ENCODE assay signal across 8 mouse cellular contexts in the genomic region with DNA sequence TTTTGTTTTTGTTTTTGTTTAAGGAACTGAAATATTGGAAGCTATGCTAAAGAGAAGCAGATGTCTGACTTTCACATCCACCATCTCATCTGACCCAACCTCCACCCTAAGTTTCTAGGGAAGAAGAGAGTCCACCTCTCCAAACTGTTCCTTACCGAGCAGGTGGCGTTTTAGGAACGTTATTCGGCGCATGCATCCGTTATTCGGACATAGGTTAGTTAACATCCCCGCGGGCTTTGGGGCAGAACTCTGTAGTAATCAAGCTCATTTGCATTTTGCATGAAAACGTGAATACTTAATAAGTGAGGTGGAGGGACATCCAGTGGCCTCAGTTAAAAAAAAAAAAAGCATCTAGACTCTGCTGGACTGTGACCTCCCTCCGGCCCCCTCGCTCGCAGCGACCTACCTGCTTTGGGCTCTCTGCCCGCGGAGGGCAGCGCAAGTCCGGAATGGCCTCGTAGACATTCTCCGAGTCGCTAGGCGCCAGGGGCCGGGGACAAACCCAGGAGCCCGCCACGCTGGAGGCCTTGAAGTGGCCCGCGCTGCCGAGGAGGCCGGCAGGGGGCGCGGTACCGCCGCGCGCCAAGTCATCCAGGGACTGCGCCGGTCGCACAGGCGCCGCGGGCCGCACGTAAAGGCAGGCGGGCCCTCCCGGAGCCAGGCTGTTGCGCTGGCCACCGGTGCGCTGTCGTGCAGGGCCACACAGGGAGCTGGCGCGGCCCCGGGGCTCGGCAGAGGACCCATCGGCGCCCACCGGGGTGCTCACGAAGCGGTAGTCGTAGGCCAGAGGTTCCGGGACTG. TPM values are rescaled to one million over a fixed set of nuclear protein-coding genes. Genes with fewer than 3 reads are reported as not detected.
DNase-seq lines count a peak whose midpoint lies in the region; ATAC-seq lines count a peak whose summit lies in the region.

No protein-coding gene starts in this region.

- H3K36me3 ChIP-seq in embryonic facial prominence, embryonic 13.5 days = no peaks in the 10 kb centered on the region; the same call in 1 of the 2 replicates
- H3K36me3 ChIP-seq in heart, embryonic 11.5 days (ENCODE audit: control insufficient read depth, insufficient read depth, low read length) = no peaks in the 10 kb centered on the region
- H3K36me3 ChIP-seq in kidney, embryonic 15.5 days = no peaks in the 10 kb centered on the region
- no peaks in the 10 kb centered on the region for H3K36me3 ChIP-seq in liver, embryonic 12.5 days
- H3K36me3 ChIP-seq in splenic B cell, adult 2 months (ENCODE audit: control insufficient read depth, insufficient read depth, low read length, poor library complexity, severe bottlenecking) = no peaks in the 10 kb centered on the region

- peak overlapping the region; percentile 78 for H3K4me2 ChIP-seq in embryonic facial prominence, embryonic 13.5 days
- H3K4me2 ChIP-seq in heart, embryonic 11.5 days = peak overlapping the region; percentile 93
- peak overlapping the region; percentile 73 for H3K4me2 ChIP-seq in kidney, embryonic 15.5 days
- H3K4me2 ChIP-seq in liver, embryonic 12.5 days = peak overlapping the region; percentile 84

- peak; percentile 95 for DNase-seq in A20 (ENCODE audit: low read depth, low spot score)
- DNase-seq in adrenal gland, postnatal 4 days (ENCODE audit: low spot score in 2 of 2) = peak; percentile 65 to 73
- peak; percentile 77 to 85 for DNase-seq in natural killer cell, adult 2 months (ENCODE audit: low spot score in 2 of 2)
- peak; percentile 89 for DNase-seq in splenic B cell, adult 2 months (ENCODE audit: low read depth, low spot score)

- H3K9me3 ChIP-seq in embryonic facial prominence, embryonic 13.5 days = no peaks in the 10 kb centered on the region
- no peaks in the 10 kb centered on the region for H3K9me3 ChIP-seq in heart, embryonic 11.5 days (replicated peaks; ENCODE audit: control insufficient read depth, low read length)
- H3K9me3 ChIP-seq in kidney, embryonic 15.5 days (replicated peaks) = no peaks in the 10 kb centered on the region
- no peaks in the 10 kb centered on the region for H3K9me3 ChIP-seq in liver, embryonic 12.5 days (replicated peaks)

- WGBS in embryonic facial prominence, embryonic 13.5 days = 1% methylated on average over 60 of the region's 60 CpGs
- WGBS in heart, embryonic 11.5 days (ENCODE audit: insufficient replicate concordance) = 2% methylated on average over 58 of the region's 60 CpGs
- WGBS in kidney, embryonic 15.5 days = 1% methylated on average over 60 of the region's 60 CpGs
- 3% methylated on average over 58 of the region's 60 CpGs for WGBS in liver, embryonic 12.5 days (ENCODE audit: insufficient replicate concordance)

- ATAC-seq in embryonic facial prominence, embryonic 13.5 days (ENCODE audit: insufficient number of reproducible peaks, insufficient read depth, low FRiP score, low TSS enrichment, low read depth) = peak; percentile 28; the same call in 1 of the 2 replicates
- 0 out of 2 replicates have a peak, but pooled peaks have one; percentile 25 for ATAC-seq in heart, embryonic 11.5 days (replicated peaks; ENCODE audit: insufficient number of reproducible peaks, low FRiP score, low TSS enrichment)
- ATAC-seq in kidney, embryonic 15.5 days (replicated peaks; ENCODE audit: low FRiP score) = peak; percentile 40
- ATAC-seq in liver, embryonic 12.5 days = peak; percentile 60

- peaks cover 90% of the 10 kb centered on the region for H3K27me3 ChIP-seq in embryonic facial prominence, embryonic 13.5 days
- peaks cover 71% of the 10 kb centered on the region for H3K27me3 ChIP-seq in heart, embryonic 11.5 days (ENCODE audit: control insufficient read depth, insufficient read depth, low read length)
- H3K27me3 ChIP-seq in kidney, embryonic 15.5 days = peaks cover 42% of the 10 kb centered on the region
- H3K27me3 ChIP-seq in liver, embryonic 12.5 days (replicated peaks) = peaks cover 88% of the 10 kb centered on the region
- no peaks in the 10 kb centered on the region for H3K27me3 ChIP-seq in splenic B cell, adult 2 months (ENCODE audit: control insufficient read depth, insufficient read depth, low read length, poor library complexity, severe bottlenecking)

- peak overlapping the region; percentile 48; the same call in 1 of the 2 replicates for H3K27ac ChIP-seq in embryonic facial prominence, embryonic 13.5 days
- H3K27ac ChIP-seq in heart, embryonic 11.5 days (ENCODE audit: low read depth, low read length) = no peak overlapping the region
- H3K27ac ChIP-seq in kidney, embryonic 15.5 days = peak overlapping the region; percentile 20
- H3K27ac ChIP-seq in liver, embryonic 12.5 days = no peak overlapping the region

- H3K4me3 ChIP-seq in embryonic facial prominence, embryonic 13.5 days = peak overlapping the region; percentile 55
- H3K4me3 ChIP-seq in heart, embryonic 11.5 days (ENCODE audit: low read depth, low read length) = peak overlapping the region; percentile 55
- peak overlapping the region; percentile 47 for H3K4me3 ChIP-seq in kidney, embryonic 15.5 days (replicated peaks)
- peak overlapping the region; percentile 59 for H3K4me3 ChIP-seq in liver, embryonic 12.5 days

- H3K4me1 ChIP-seq in embryonic facial prominence, embryonic 13.5 days = peaks cover 65% of the 10 kb centered on the region
- H3K4me1 ChIP-seq in heart, embryonic 11.5 days (ENCODE audit: control insufficient read depth, insufficient read depth, low read length) = peaks cover 33% of the 10 kb centered on the region
- H3K4me1 ChIP-seq in kidney, embryonic 15.5 days = peaks cover 94% of the 10 kb centered on the region
- H3K4me1 ChIP-seq in liver, embryonic 12.5 days = peaks cover 52% of the 10 kb centered on the region

- peak overlapping the region; percentile 69 for H3K9ac ChIP-seq in embryonic facial prominence, embryonic 13.5 days
- peak overlapping the region; percentile 70 for H3K9ac ChIP-seq in heart, embryonic 11.5 days (ENCODE audit: low read depth, low read length)
- H3K9ac ChIP-seq in kidney, embryonic 15.5 days = peak overlapping the region; percentile 53
- H3K9ac ChIP-seq in liver, embryonic 12.5 days = peak overlapping the region; percentile 60

RNA-seq across cellular contexts. Expression of a gene that starts 3.5 kb away (rescaled TPM):
- 10 to 100 TPM; 21.0 to 22.3 TPM for total RNA-seq in adrenal gland, postnatal 4 days (2021)
- polyA plus RNA-seq in embryonic facial prominence, embryonic 13.5 days (2015; fragmentation: Nextera tagmentation; extraction: Ambion mirVana) = 6.8 and 7.2 TPM in 2 replicates
- polyA plus RNA-seq in heart, embryonic 11.5 days (2014; fragmentation: Nextera tagmentation; extraction: Ambion mirVana) = 3.4 and 4.4 TPM in 2 replicates
- 15.8 and 17.2 TPM in 2 replicates for polyA plus RNA-seq in kidney, embryonic 15.5 days (2015; fragmentation: Nextera tagmentation; extraction: Ambion mirVana)
- 2.7 and 4.0 TPM in 2 replicates for polyA plus RNA-seq in liver, embryonic 12.5 days (2016; fragmentation: Nextera tagmentation; extraction: Ambion mirVana)

RNA-seq across cellular contexts. Expression of a gene that starts 52.4 kb away (rescaled TPM):
- 10 to 100 TPM; 18.0 TPM for total RNA-seq in adrenal gland, postnatal 4 days (2021)
- 7.2 and 7.6 TPM in 2 replicates for polyA plus RNA-seq in embryonic facial prominence, embryonic 13.5 days (2015; fragmentation: Nextera tagmentation; extraction: Ambion mirVana)
- polyA plus RNA-seq in heart, embryonic 11.5 days (2014; fragmentation: Nextera tagmentation; extraction: Ambion mirVana) = 4.4 and 5.2 TPM in 2 replicates
- 7.4 and 8.2 TPM in 2 replicates for polyA plus RNA-seq in kidney, embryonic 15.5 days (2015; fragmentation: Nextera tagmentation; extraction: Ambion mirVana)
- polyA plus RNA-seq in liver, embryonic 12.5 days (2016; fragmentation: Nextera tagmentation; extraction: Ambion mirVana) = 5.2 and 5.3 TPM in 2 replicates

Comparison
In these comparisons a context has a peak if more than half of its experiments do, and no peak if none do; other contexts are left out.
1. H3K27ac ChIP-seq: peak in embryonic facial prominence, embryonic 13.5 days (single experiment) and kidney, embryonic 15.5 days (single experiment); none in heart, embryonic 11.5 days (single experiment) and liver, embryonic 12.5 days (single experiment).
2. Peak in every context shown above with its lines, with median percentiles within 50 percentile points of each other: DNase-seq, ATAC-seq, H3K4me2 ChIP-seq, H3K4me3 ChIP-seq and H3K9ac ChIP-seq.